ENCODE assay signal across 19 mouse cellular contexts in the genomic region with DNA sequence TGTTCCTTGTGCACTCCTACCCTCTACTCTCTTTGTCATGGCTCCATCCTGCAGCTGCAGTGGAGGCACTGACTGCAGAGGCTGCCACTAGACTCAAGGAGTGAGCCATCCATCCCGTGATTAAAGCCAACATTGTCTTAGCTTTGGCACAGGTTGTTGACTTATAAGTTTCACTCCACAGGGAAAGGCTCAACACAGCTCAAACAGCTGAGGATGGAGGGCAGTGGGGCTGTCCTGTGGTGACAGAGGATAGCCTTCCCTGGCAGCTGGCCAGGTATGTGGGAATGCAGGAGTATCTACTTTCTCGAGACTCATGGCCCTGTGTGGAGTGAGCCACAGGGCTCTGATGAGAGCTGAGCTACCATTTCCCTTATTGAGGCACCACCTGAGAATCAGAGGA. TPM values are rescaled to one million over a fixed set of nuclear protein-coding genes. Genes with fewer than 3 reads are reported as not detected.
A peak's percentile ranks its signal among the peaks of the same experiment; 100 is the strongest.
DNase-seq lines count a peak whose midpoint lies in the region; ATAC-seq lines count a peak whose summit lies in the region.
"Had no signal": no experiment of that assay in that cellular context is flagged by ENCODE, and none has a peak within 500 bp of the region (broad histone marks: within the 10 kb centered on the region; RNA-seq: fewer than 3 reads in every experiment).

No protein-coding gene starts in this region.

- whole genome bisulfite sequencing in heart, embryonic 10.5 days = 66% methylated on average over 2 of the region's 2 CpGs
- WGBS in intestine, embryonic 15.5 days = 51% methylated on average over 2 of the region's 2 CpGs

- ATAC-seq in intestine, embryonic 15.5 days = no peak
- ATAC-seq: forebrain, embryonic 15.5 days had no signal

- H3K27me3 ChIP-seq in heart, embryonic 10.5 days (ENCODE audit: insufficient read depth, poor library complexity, severe bottlenecking) = no peaks in the 10 kb centered on the region
- no peaks in the 10 kb centered on the region for H3K27me3 ChIP-seq in intestine, embryonic 15.5 days (replicated peaks)
- H3K27me3 ChIP-seq: forebrain, embryonic 15.5 days had no signal

- H3K4me3 ChIP-seq in heart, embryonic 10.5 days = no peak overlapping the region
- no peak overlapping the region for H3K4me3 ChIP-seq in intestine, embryonic 15.5 days (replicated peaks)
- H3K4me3 ChIP-seq: forebrain, embryonic 15.5 days; myocyte; neural tube, embryonic 15.5 days had no signal

- intact Hi-C loops in gastrocnemius, postnatal 14 days (cut with DNase I; ENCODE audit: low total_unique reads) = loop anchor here (5.0 kb wide), 1 partner anchor 133 kb away; no protein-coding TSS in a partner anchor

- DNase-seq in adrenal gland, postnatal 36 days = peak; percentile 24 to 35
- DNase-seq in adrenal gland, postnatal 10 days = no peak
- DNase-seq in heart, postnatal 4 days = peak; percentile 37
- no peak for DNase-seq in heart, embryonic 10.5 days (ENCODE audit: low spot score)
- peak; percentile 13 for DNase-seq in 3T3-L1 (ENCODE audit: low read depth, low spot score)
- peak; percentile 62 for DNase-seq in gastrocnemius, postnatal 14 days
- DNase-seq: kidney, adult 2 months; kidney, postnatal 14 days; liver; lung, adult 18-20 months; lung, postnatal 36 days; right cerebral cortex, postnatal 25 days; thymus, postnatal 36 days had no signal

- no peak overlapping the region for H3K4me2 ChIP-seq in intestine, embryonic 15.5 days (replicated peaks)
- H3K4me2 ChIP-seq: forebrain, embryonic 15.5 days; heart, embryonic 11.5 days; neural tube, embryonic 15.5 days had no signal

- no peaks in the 10 kb centered on the region for H3K9me3 ChIP-seq in heart, embryonic 10.5 days
- H3K9me3 ChIP-seq in intestine, embryonic 15.5 days = no peaks in the 10 kb centered on the region
- H3K9me3 ChIP-seq: forebrain, embryonic 15.5 days; neural tube, embryonic 15.5 days had no signal

- no peak overlapping the region for H3K9ac ChIP-seq in intestine, embryonic 15.5 days
- H3K9ac ChIP-seq: forebrain, embryonic 15.5 days; neural tube, embryonic 15.5 days had no signal

- no peak overlapping the region for H3K27ac ChIP-seq in heart, embryonic 10.5 days
- no peak overlapping the region for H3K27ac ChIP-seq in intestine, embryonic 15.5 days
- H3K27ac ChIP-seq: forebrain, embryonic 15.5 days; neural tube, embryonic 15.5 days; stomach, postnatal 0 days had no signal

- peaks cover 36% of the 10 kb centered on the region for H3K4me1 ChIP-seq in heart, embryonic 10.5 days
- H3K4me1 ChIP-seq in intestine, embryonic 15.5 days (replicated peaks) = peaks cover 15% of the 10 kb centered on the region

- H3K36me3 ChIP-seq in heart, embryonic 10.5 days = no peaks in the 10 kb centered on the region
- no peaks in the 10 kb centered on the region for H3K36me3 ChIP-seq in intestine, embryonic 15.5 days
- H3K36me3 ChIP-seq: forebrain, embryonic 15.5 days; neural tube, embryonic 15.5 days had no signal

RNA-seq across cellular contexts. Expression of gene Jam3, which starts 34.1 kb away (rescaled TPM):
- total RNA-seq in adrenal gland, postnatal 36 days (2021) = 10 to 100 TPM; 37.9 to 43.2 TPM
- total RNA-seq in adrenal gland, postnatal 10 days (2021) = 10 to 100 TPM; 31.2 to 35.0 TPM
- total RNA-seq in heart, postnatal 4 days (2021) = 10 to 100 TPM; 17.3 to 22.5 TPM
- 51.2 and 66.7 TPM in 2 replicates for polyA plus RNA-seq in heart, embryonic 10.5 days (2016; fragmentation: Nextera tagmentation; extraction: Ambion mirVana)
- 10 to 100 TPM; 19.2 to 21.2 TPM for total RNA-seq in gastrocnemius, postnatal 14 days (2021)
- polyA plus RNA-seq in intestine, embryonic 15.5 days (2015; fragmentation: Nextera tagmentation; extraction: Ambion mirVana) = 42.7 and 55.1 TPM in 2 replicates

Comparison
In these comparisons a context has a peak if more than half of its experiments do, and no peak if none do; other contexts are left out.
1. DNase-seq: peak in adrenal gland, postnatal 36 days (2 of 2), heart, postnatal 4 days (single experiment), 3T3-L1 (single experiment) and gastrocnemius, postnatal 14 days (single experiment); none in adrenal gland, postnatal 10 days (single experiment) and heart, embryonic 10.5 days (single experiment).